Mouse (Mus musculus) C2C12 (cell line): ENCODE data around the gene Naa50.

Experiments used
- CEBPB ChIP-seq: IDR thresholded peaks from one replicate; pipeline ENCODE4 v1.6.1; 2011; ENCODE audit warnings: low read depth, mild to moderate bottlenecking, control low read depth, moderate library complexity
- CTCF ChIP-seq: IDR thresholded peaks from one replicate; pipeline ENCODE4 v1.5.1; 2011; ENCODE audit not compliant: control insufficient read depth, insufficient read depth, insufficient read length
- MAX ChIP-seq: IDR thresholded peaks from one replicate; pipeline ENCODE4 v1.6.1; 2011; ENCODE audit warnings: mild to moderate bottlenecking, control low read depth
- MYOG ChIP-seq: IDR thresholded peaks from one replicate; pipeline ENCODE4 v1.6.1; 2011; ENCODE audit not compliant: control insufficient read depth, insufficient read length; ENCODE audit errors: extremely low read depth
- USF1 ChIP-seq: IDR thresholded peaks from one replicate; pipeline ENCODE4 v1.6.1; 2011; ENCODE audit warnings: low read depth, mild to moderate bottlenecking, control low read depth, moderate library complexity

DNA sequence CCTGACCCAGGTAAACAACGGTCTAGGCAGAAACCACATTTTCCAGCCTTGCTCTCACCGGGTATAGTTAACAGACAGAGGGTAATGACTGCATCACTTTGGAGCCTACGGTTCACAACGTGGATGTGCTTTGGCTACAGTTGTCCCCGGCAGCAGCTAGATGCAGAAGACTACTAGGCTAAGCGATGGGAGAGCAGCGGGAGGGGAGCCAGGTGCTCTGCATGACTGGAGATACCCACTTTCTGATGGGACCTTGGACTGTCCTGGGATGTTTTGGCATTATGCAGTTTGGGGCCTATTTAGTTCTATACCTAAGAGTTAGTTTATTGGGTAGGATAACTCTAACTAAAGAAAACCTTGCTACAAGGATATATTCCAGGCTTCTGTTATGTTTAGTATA lies 40.3 kb upstream of the Naa50 start:
- TF ChIP-seq CTCF (no peak), CEBPB (no peak), USF1 (no peak), MYOG (no peak), MAX (no peak)
